Mouse (Mus musculus) urinary bladder, postnatal 14 days (tissue): ENCODE measurements around the gene Spn.
A peak's percentile ranks its signal among the peaks of the same experiment; 100 is the strongest.

Experiments used
- DNase-seq: peaks from one replicate; pipeline ENCODE4 v3.0.0; 2021; ENCODE audit warnings: low spot score

Gene Spn

GRCm38 (mm10) chr7:127140623-127141404, 3.2 kb upstream of the Spn start:
- no peak for DNase-seq

GRCm38 (mm10) chr7:127139562-127139961, 1.9 kb upstream of the Spn start:
- DNase-seq, result no peak

GRCm38 (mm10) chr7:127139100-127139499, 1.5 kb upstream of the Spn start:
- no peak for DNase-seq

- no peak for DNase-seq
Observed at GRCm38 (mm10) chr7:127136181-127137071, 1.2 kb downstream of the Spn start.

GRCm38 (mm10) chr7:127134821-127135447, 2.7 kb downstream of the Spn start:
- no peak for DNase-seq

GRCm38 (mm10) chr7:127133125-127133524, 4.5 kb downstream of the Spn start:
- no peak for DNase-seq

GRCm38 (mm10) chr7:127129638-127130037, 8.0 kb downstream of the Spn start:
- DNase-seq, result peak; percentile 20

- DNase-seq, result no peak
Observed at GRCm38 (mm10) chr7:127121911-127122270, 15.7 kb downstream of the Spn start, which contains the start of gene Qprt. TSS of gene Qprt (minus strand) at chr7:127122226.

- no peak for DNase-seq
Observed at GRCm38 (mm10) chr7:127121061-127121910, 16.3 kb downstream of the Spn start.

GRCm38 (mm10) chr7:127118671-127119445, 18.8 kb downstream of the Spn start:
- no peak for DNase-seq

- peak; percentile 27 for DNase-seq
Observed at GRCm38 (mm10) chr7:127117948-127118347, 19.7 kb downstream of the Spn start.

GRCm38 (mm10) chr7:127116331-127116935, 21.2 kb downstream of the Spn start:
- DNase-seq, result no peak

- no peak for DNase-seq
Observed at GRCm38 (mm10) chr7:127114920-127115319, 22.7 kb downstream of the Spn start.

GRCm38 (mm10) chr7:127113614-127114259, 23.9 kb downstream of the Spn start:
- DNase-seq, result no peak

- no peak for DNase-seq
Observed at GRCm38 (mm10) chr7:127112921-127113597, 24.6 kb downstream of the Spn start.

- DNase-seq, result no peak
Observed at GRCm38 (mm10) chr7:127112251-127112841, 25.3 kb downstream of the Spn start.

GRCm38 (mm10) chr7:127111461-127111860, 26.2 kb downstream of the Spn start:
- peak; percentile 36 for DNase-seq

- DNase-seq, result peak; percentile 64
Observed at GRCm38 (mm10) chr7:127110239-127111007, 27.2 kb downstream of the Spn start.
